Mouse (Mus musculus) liver, postnatal 0 days (tissue): ENCODE data around the gene Pidd1. TPM values are rescaled to one million over a fixed set of nuclear protein-coding genes. Genes with fewer than 3 reads are reported as not detected.

Experiments used
- ATAC-seq: fragments of 200-750 bp; cut with Nextera tagmentation; 2 replicates; pipeline ENCODE4 v1.8.0; 2017; ENCODE audit warnings: mild to moderate bottlenecking, moderate library complexity
- DNase-seq: peaks from one replicate; pipeline ENCODE4 v3.0.0-alpha.2; 2016
- H3K27ac ChIP-seq: fragments of 300-500 bp; sonication (generic); 2 replicates; pipeline ENCODE4 v1.5.1; 2014; ENCODE audit warnings: antibody characterized with exemption, moderate library complexity, mild to moderate bottlenecking, low read depth
- H3K27me3 ChIP-seq: fragments of 300-500 bp; sonication (generic); 2 replicates; pipeline ENCODE4 v1.6.1; 2014; ENCODE audit warnings: low read length, control low read depth, mixed read lengths; ENCODE audit not compliant: insufficient read depth
- H3K36me3 ChIP-seq: fragments of 300-500 bp; sonication (generic); replicated peaks from 2 replicates; pipeline ENCODE4 v1.6.1; 2014; ENCODE audit warnings: mild to moderate bottlenecking, control low read depth, low read length, moderate library complexity, mixed read lengths; ENCODE audit not compliant: insufficient read depth
- H3K4me1 ChIP-seq: fragments of 300-500 bp; sonication (generic); 2 replicates; pipeline ENCODE4 v1.6.1; 2014; ENCODE audit warnings: antibody characterized with exemption, mild to moderate bottlenecking, control low read depth; ENCODE audit not compliant: insufficient read depth
- H3K4me2 ChIP-seq: fragments of 300-500 bp; sonication (generic); 2 replicates; pipeline ENCODE4 v1.6.1; 2014; ENCODE audit warnings: low read depth, mild to moderate bottlenecking, low read length, moderate library complexity, mixed read lengths
- H3K4me3 ChIP-seq: fragments of 300-500 bp; sonication (generic); 2 replicates; pipeline ENCODE4 v1.5.1; 2014; ENCODE audit warnings: low read depth, low read length
- H3K9ac ChIP-seq: fragments of 300-500 bp; sonication (generic); replicated peaks from 2 replicates; pipeline ENCODE4 v1.6.1; 2014; ENCODE audit warnings: mild to moderate bottlenecking, moderate library complexity
- H3K9me3 ChIP-seq: fragments of 300-500 bp; sonication (generic); 2 replicates; pipeline ENCODE4 v1.6.1; 2016; ENCODE audit warnings: mild to moderate bottlenecking, control low read depth, low read length, mixed read lengths
- CTCF ChIP-seq: sonication (generic); IDR thresholded peaks from 2 replicates; pipeline ENCODE4 v1.5.1; 2016; ENCODE audit warnings: antibody characterized with exemption, low read depth
- EP300 ChIP-seq: IDR thresholded peaks from 2 replicates; pipeline ENCODE4 v1.6.1; 2016; ENCODE audit warnings: antibody characterized with exemption, low read depth, mild to moderate bottlenecking
- WGBS: fragments of 180-500 bp; shearing (Covaris S2); extraction: QIAGEN DNeasy Blood & Tissue Kit; methylation state at CpG from one replicate; pipeline ENCODE4 v1.1.7; 2014; ENCODE audit not compliant: insufficient replicate concordance; 5-methylcytosine and 5-hydroxymethylcytosine counted together
- polyA plus RNA-seq: library from polyadenylated mRNA; unstranded; fragments of >200 nt; fragmentation: Nextera tagmentation; extraction: Ambion mirVana; gene quantifications from 2 replicates; pipeline ENCODE4 v1.2.1, GENCODE M21; 2015

Pidd1 gene
- polyA plus RNA-seq, 1 experiment from 2014 or later: 4.3 TPM

DNA sequence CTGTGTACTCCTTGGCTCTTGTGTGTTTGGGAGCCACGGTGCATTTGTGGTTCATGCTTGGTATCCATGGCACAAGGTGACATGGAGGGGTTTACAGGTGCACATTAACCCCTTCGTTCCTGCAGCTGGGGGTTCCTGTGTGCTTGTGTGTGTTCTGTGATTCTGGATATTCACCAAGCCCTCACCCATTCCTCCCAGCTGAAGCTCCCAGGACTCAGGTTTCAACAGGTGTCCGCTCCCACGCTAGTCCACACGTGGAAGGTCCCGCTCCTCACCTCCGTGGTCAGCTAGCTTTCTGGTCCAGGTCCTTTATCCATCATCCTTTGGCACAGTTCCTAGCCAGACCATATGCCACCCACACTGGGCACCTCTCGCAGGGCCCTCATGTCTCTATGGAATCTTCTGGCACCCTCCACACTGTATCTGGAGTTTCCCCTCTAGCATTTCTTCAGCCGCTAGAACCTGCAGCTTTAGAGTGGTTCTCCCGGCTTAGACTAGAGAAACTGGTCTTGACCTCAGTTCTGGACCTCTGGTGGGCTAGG lies 22.9 kb upstream of the Pidd1 start:
- peak overlapping the region; percentile 76 for H3K4me3 ChIP-seq
- DNase-seq: no peak
- ATAC-seq: no peak
- H3K27me3 ChIP-seq: peaks cover 38% of the 10 kb centered on the region
- H3K9me3 ChIP-seq: no peaks in the 10 kb centered on the region
- H3K9ac ChIP-seq: peak overlapping the region; percentile 84
- WGBS: 62% methylated on average over 10 of the region's 10 CpGs
- peaks cover 47% of the 10 kb centered on the region for H3K4me1 ChIP-seq
- peaks cover 23% of the 10 kb centered on the region for H3K36me3 ChIP-seq
- peak overlapping the region; percentile 86 for H3K27ac ChIP-seq
- TF ChIP-seq CTCF (no peak), EP300 (no peak)
- peak overlapping the region; percentile 89 for H3K4me2 ChIP-seq

DNA sequence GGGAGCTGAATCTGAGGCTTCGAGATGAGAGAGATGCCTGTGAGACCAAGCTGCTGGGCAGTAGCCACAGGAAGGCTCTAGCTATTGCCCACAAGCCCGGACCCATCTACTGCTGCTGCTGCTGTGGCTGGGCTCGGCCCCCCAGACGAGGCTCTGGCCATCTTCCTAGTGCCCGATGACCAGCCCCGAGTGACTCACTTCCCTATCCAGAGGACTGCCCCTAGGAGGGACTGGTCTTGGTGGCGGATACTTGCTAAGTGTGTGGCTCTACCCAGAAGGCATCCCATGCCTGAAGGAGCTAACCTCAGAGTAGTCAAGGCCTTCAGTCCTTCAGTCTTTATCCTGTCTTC lies 22.2 kb upstream of the Pidd1 start:
- WGBS: 69% methylated on average over 7 of the region's 7 CpGs
- DNase-seq (peak; percentile 38), ATAC-seq (no peak)
- Histone ChIP-seq H3K27me3 (peaks cover 43% of the 10 kb centered on the region), H3K36me3 (peaks cover 16% of the 10 kb centered on the region), H3K9me3 (no peaks in the 10 kb centered on the region), H3K4me2 (no peak overlapping the region), H3K4me1 (peaks cover 49% of the 10 kb centered on the region), H3K4me3 (no peak overlapping the region), H3K27ac (no peak overlapping the region), H3K9ac (no peak overlapping the region)
- TF ChIP-seq EP300 (no peak), CTCF (no peak)

DNA sequence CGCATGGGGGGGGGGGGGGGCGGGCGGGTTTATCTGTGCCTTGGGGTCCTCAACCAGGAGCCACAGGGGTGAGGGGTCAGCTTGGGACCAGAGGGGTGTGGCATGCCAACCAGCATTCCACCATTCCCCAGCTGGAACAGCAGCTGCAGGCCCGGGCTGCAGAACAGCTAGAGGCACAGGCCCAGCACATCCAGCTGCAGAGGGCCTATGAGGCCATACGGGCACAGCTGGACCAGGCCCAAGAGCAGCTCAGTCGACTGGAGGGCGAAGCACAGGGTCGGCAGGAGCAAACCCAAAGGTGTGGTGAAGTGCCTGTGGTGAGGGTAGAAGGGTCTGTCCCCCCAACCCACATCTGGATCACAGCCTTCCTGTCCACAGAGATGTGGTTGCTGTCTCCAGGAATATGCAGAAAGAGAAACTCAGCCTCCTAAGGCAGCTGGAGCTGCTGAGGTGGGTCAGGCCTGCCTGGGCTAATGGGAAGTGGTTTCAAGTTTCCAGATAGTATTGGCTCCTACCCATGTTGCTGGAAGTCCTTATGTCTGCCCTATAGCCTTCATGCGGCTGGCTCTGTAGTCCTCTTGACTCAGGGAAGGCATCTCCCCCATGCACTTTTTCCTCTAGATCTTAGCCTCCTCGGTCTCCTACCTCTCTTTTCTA lies 21.7 kb upstream of the Pidd1 start:
- H3K27ac ChIP-seq: no peak overlapping the region
- WGBS: 58% methylated on average over 8 of the region's 10 CpGs
- H3K9me3 ChIP-seq: no peaks in the 10 kb centered on the region
- peaks cover 11% of the 10 kb centered on the region for H3K36me3 ChIP-seq
- ATAC-seq (no peak), DNase-seq (peak; percentile 21)
- H3K27me3 ChIP-seq: peaks cover 48% of the 10 kb centered on the region
- no peak overlapping the region for H3K9ac ChIP-seq
- H3K4me3 ChIP-seq: no peak overlapping the region
- H3K4me1 ChIP-seq: peaks cover 49% of the 10 kb centered on the region
- TF ChIP-seq EP300 (no peak), CTCF (no peak)
- no peak overlapping the region for H3K4me2 ChIP-seq

DNA sequence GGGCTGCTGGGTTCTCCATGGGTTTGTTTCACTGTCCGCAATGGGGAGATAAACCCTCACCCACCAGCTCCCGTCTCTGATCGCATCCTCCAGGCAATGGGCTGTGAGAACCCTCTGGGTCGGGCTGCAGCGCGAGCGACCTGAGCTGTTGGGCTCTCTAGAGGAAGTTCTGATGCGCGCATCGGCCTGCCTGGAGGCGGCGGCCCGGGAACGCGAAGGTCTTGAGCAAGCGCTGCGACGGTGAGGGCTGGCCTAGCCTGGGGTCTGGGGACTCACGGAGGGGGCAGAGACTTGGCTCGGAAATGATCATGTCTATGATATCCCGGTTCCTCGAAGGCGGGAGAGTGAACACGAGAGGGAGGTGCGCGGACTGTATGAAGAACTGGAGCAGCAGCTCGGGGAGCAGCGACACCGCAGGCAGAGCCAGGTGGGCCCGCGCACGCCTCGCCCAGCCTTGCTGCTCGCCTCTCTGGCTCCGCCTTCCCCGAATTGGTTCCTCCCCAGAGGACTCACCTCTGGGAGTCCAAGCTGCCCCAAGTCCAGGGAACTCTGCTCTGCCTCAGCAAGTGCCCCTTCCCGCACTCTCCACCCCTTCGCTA lies 20.9 kb upstream of the Pidd1 start:
- TF ChIP-seq EP300: no peak
- TF ChIP-seq CTCF: no peak
- peak overlapping the region; percentile 31; the same call in 1 of the 2 replicates for H3K27ac ChIP-seq
- H3K4me2 ChIP-seq: peak overlapping the region; percentile 40
- 10% methylated on average over 30 of the region's 38 CpGs for WGBS
- DNase-seq: peak; percentile 44
- no peaks in the 10 kb centered on the region for H3K9me3 ChIP-seq
- no peak for ATAC-seq
- peaks cover 49% of the 10 kb centered on the region for H3K4me1 ChIP-seq
- peaks cover 7% of the 10 kb centered on the region for H3K36me3 ChIP-seq
- H3K27me3 ChIP-seq: peaks cover 48% of the 10 kb centered on the region
- peak overlapping the region; percentile 12; the same call in 1 of the 2 replicates for H3K9ac ChIP-seq
- peak overlapping the region; percentile 3; the same call in 1 of the 2 replicates for H3K4me3 ChIP-seq

DNA sequence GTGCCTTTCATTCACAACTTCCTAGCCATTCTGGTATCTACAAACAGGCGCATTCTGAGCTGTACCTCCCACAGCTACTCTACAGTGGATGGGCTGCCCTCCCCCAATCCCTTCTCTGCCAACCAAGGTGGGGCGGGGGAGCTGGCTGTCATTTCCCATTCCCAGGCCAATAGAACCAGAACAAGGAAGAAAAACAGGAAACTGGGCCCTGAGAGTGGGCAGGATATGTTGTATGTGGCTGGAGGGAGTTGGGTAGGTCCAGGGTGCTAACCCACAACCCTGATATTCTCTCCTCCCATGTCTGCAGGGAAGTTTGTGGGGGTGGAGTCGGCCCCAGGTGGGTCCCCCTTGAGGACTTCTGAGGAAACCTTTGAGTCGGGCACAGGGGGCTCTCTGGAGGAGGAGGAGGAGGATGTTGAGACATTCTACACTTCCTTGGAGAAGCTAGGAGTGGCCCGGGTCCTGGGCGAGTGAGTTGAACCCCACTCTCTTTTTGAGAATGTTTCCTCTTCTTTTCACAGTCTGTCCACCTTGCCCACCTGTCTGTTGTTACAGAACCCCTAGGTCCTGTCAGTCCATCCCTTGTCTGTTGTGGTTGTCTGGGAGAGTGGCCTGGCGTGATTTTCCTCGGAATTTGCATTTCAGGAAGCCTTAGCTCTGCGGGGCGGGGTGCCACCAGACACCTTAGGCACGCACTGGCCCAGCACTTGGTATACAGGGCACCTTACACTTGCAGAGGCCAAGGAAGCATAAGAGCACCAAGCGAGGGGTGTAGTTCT lies 20.2 kb upstream of the Pidd1 start:
- H3K27me3 ChIP-seq: peaks cover 48% of the 10 kb centered on the region
- ATAC-seq: no peak
- H3K4me3 ChIP-seq: peak overlapping the region; percentile 3; the same call in 1 of the 2 replicates
- TF ChIP-seq EP300 (no peak), CTCF (no peak)
- DNase-seq: no peak
- 30% methylated on average over 12 of the region's 12 CpGs for WGBS
- H3K4me2 ChIP-seq: peak overlapping the region; percentile 40
- peak overlapping the region; percentile 12; the same call in 1 of the 2 replicates for H3K9ac ChIP-seq
- no peaks in the 10 kb centered on the region for H3K9me3 ChIP-seq
- peaks cover 11% of the 10 kb centered on the region for H3K36me3 ChIP-seq
- peaks cover 43% of the 10 kb centered on the region for H3K4me1 ChIP-seq
- H3K27ac ChIP-seq: peak overlapping the region; percentile 32; the same call in 1 of the 2 replicates

DNA sequence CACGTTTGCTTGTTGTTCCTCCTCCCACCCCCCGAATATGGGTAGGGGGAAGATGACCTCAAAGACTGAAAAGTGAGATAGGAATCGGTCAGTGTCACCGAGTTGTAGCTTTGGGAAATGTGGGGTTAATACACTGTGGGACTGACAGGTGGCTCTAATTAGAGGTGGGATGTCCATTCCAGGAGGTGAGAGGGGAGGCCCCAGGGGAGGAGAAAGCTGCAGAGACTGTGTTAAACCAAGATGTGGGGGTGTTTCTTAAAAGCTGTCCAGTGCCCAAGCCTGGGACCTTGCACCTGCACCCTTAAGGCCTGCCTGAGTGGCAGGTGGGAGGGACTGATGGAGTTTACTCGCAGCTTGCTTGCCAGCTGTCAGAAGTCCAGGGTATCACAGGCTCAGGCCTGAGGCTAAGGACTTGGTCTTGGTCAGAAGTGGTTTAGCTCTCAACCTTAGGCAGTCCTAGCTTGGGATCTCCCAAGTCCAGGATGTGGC lies 18.6 kb upstream of the Pidd1 start:
- no peak for TF ChIP-seq EP300
- TF ChIP-seq CTCF: no peak
- Histone ChIP-seq H3K27me3 (peaks cover 48% of the 10 kb centered on the region), H3K36me3 (peaks cover 26% of the 10 kb centered on the region), H3K4me1 (peaks cover 31% of the 10 kb centered on the region), H3K4me2 (peak overlapping the region; percentile 75), H3K27ac (no peak overlapping the region), H3K9ac (0 out of 2 replicates have a peak overlapping the region, but pooled peaks have one; percentile 64), H3K9me3 (no peaks in the 10 kb centered on the region), H3K4me3 (peak overlapping the region; percentile 54)
- ATAC-seq: no peak
- no peak for DNase-seq
- WGBS: 19% methylated on average over 5 of the region's 5 CpGs
